Mouse (Mus musculus) kidney, adult 2 months (tissue): ENCODE measurements around the gene Olfr1126. TPM values are rescaled to one million over a fixed set of nuclear protein-coding genes. Genes with fewer than 3 reads are reported as not detected.

ENCODE experiments used
- DNase-seq: peaks from one replicate; pipeline ENCODE4 v3.0.0; 2021
- H3K27ac ChIP-seq: fragments of 200-500 bp; 2 replicates; pipeline ENCODE4 v1.5.1; 2012; ENCODE audit warnings: low read depth, low read length, control low read depth, inconsistent platforms; ENCODE audit not compliant: insufficient read depth
- H3K27me3 ChIP-seq: fragments of 200-500 bp; replicated peaks from 2 replicates; pipeline ENCODE4 v1.6.1; 2012; ENCODE audit warnings: mild to moderate bottlenecking, moderate library complexity, low read length, inconsistent platforms; ENCODE audit not compliant: control insufficient read depth, insufficient read depth
- H3K36me3 ChIP-seq: fragments of 200-500 bp; 2 replicates; pipeline ENCODE4 v1.6.1; 2012; ENCODE audit warnings: mild to moderate bottlenecking, moderate library complexity, low read length, inconsistent platforms; ENCODE audit not compliant: control insufficient read depth, insufficient read depth
- H3K4me1 ChIP-seq: fragments of 200-500 bp; 2 replicates; pipeline ENCODE4 v1.6.1; 2011; ENCODE audit warnings: low read length; ENCODE audit not compliant: control insufficient read depth, insufficient read depth
- H3K4me3 ChIP-seq: fragments of 200-500 bp; 2 replicates; pipeline ENCODE4 v1.5.1; 2011; ENCODE audit warnings: mild to moderate bottlenecking, low read depth, low read length, control low read depth; ENCODE audit not compliant: insufficient read depth
- CTCF ChIP-seq: fragments of 200-500 bp; conservative IDR thresholded peaks from 2 replicates; pipeline ENCODE4 v1.5.1; 2011; ENCODE audit warnings: low read depth, mild to moderate bottlenecking, control low read depth, low read length, moderate library complexity, mixed read lengths; ENCODE audit not compliant: insufficient read depth, insufficient read length
- POLR2A ChIP-seq: fragments of 200-500 bp; IDR thresholded peaks from one replicate; pipeline ENCODE4 v1.6.1; 2011; ENCODE audit warnings: low read depth, low read length, control low read depth
- WGBS: fragments of 180-500 bp; shearing (Covaris S2); methylation state at CpG from one replicate; pipeline ENCODE4 v1.1.7; 2018; 5-methylcytosine and 5-hydroxymethylcytosine counted together
- polyA plus RNA-seq: library from polyadenylated mRNA; depleted of rRNA; stranded (reverse); fragments of >200 nt; gene quantifications from 2 replicates; pipeline ENCODE4 v1.2.3, GENCODE M21; 2012; rRNA removed

The Olfr1126 gene
- not detected in 2 replicates for polyA plus RNA-seq

DNA sequence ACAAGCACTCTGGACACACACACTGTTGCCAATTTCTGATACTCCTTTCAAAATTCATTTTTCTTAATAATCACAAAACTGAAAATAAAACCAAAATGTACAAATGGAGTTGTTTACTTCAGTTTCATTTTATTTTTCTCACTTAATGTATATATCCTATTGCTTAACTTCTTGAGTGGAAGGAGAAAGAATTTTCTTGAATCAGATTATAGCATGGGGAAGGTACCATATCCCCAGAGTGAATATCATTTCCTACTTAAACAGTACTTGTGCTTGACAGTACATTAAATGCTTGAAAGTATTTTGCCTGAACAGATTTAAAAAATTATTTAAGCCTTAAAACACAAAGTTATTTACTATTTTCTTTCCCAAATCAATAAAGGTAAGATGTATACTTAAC, at the start of gene Olfr1126:
Gene Olfr1126, plus strand, starts transcription at position 301 of the 400 bp plus-strand sequence.
- no peak for DNase-seq
- TF ChIP-seq POLR2A (no peak), CTCF (no peak)
- no peaks in the 10 kb centered on the region for H3K36me3 ChIP-seq
- H3K27ac ChIP-seq, result no peak within 1 kb of the TSS
- H3K4me3 ChIP-seq, result no peak within 1 kb of the TSS
- no peaks in the 10 kb centered on the region for H3K4me1 ChIP-seq
- H3K27me3 ChIP-seq, result no peaks in the 10 kb centered on the region

DNA sequence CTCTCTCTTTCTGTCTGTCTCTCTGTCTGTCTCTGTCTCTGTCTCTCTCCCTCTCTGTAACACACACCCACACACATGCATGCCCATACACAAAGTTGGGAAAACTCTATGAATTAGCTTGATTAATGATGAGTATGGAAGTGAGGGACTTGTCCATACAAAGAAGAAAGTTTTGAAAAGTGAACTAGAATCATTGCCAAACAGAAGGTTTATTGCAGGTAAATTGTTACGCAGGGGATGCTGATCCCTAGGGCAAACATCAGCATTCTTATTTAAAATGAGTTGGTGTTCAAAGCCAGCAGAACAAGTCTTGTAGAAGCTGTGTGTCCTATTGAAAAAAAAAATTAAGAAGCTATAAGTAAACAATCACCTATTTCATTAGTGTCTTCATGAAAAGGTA, 37.4 kb upstream of the Olfr1126 start, which contains the start of gene Olfr1123:
Gene Olfr1123, plus strand, starts transcription at position 301 of the 400 bp plus-strand sequence.
- no peaks in the 10 kb centered on the region for H3K27me3 ChIP-seq
- no peaks in the 10 kb centered on the region for H3K4me1 ChIP-seq
- no peak within 1 kb of the TSS for H3K27ac ChIP-seq
- no peak for TF ChIP-seq CTCF
- no peak for TF ChIP-seq POLR2A
- no peak within 1 kb of the TSS for H3K4me3 ChIP-seq
- WGBS, result 86% methylated on average over 1 of the region's 1 CpGs
- no peak for DNase-seq
- no peaks in the 10 kb centered on the region for H3K36me3 ChIP-seq

DNA sequence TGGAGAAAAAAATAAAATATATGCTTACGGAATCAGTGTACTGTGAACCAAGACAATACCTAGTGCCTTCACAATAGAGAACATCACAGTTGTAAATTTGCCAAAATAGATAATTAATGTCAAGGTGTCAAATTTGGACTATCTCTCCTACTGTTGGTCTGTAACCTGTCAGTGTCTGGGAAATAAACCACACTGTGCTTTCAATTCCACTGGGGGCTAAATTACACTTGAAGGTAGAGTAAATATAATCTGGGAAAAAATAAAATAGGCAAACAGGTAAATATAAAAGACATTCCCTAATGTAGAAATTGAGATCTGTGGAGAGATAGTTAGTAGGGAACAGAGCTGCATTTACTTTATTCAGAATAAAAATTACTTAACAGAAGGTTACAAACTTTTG, 23.8 kb upstream of the Olfr1126 start, which contains the start of gene Olfr1124:
Gene Olfr1124, plus strand, starts transcription at position 301 of the 400 bp plus-strand sequence.
- H3K27me3 ChIP-seq, result no peaks in the 10 kb centered on the region
- no peak within 1 kb of the TSS for H3K27ac ChIP-seq
- H3K36me3 ChIP-seq, result no peaks in the 10 kb centered on the region
- H3K4me3 ChIP-seq, result no peak within 1 kb of the TSS
- TF ChIP-seq POLR2A (no peak), CTCF (no peak)
- WGBS, result 86% methylated on average over 1 of the region's 1 CpGs
- no peak for DNase-seq
- no peaks in the 10 kb centered on the region for H3K4me1 ChIP-seq

DNA sequence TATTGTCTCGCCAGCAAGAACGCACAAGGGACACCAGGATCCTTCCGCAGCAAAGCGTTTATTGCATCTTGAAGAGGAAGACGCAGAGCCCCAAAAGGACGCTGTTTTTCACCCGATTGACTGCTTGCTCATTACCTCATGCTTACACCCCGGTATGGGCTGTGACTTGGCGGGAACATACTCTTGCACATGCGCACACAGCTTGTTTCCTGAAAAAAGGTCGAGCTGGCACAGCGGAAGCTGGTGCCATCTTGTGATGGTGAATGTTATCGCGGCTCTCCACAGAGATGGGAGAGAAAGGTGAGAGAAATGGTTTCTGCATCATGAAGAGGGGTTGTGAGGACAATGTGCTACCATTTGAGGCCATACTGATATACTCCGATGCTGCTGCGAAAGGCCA, 16.0 kb upstream of the Olfr1126 start:
- WGBS, result 90% methylated on average over 16 of the region's 16 CpGs
- H3K27me3 ChIP-seq, result no peaks in the 10 kb centered on the region
- H3K4me1 ChIP-seq, result no peaks in the 10 kb centered on the region
- TF ChIP-seq CTCF, result no peak
- H3K36me3 ChIP-seq, result no peaks in the 10 kb centered on the region
- DNase-seq, result no peak
- no peak overlapping the region for H3K27ac ChIP-seq
- H3K4me3 ChIP-seq, result no peak overlapping the region

DNA sequence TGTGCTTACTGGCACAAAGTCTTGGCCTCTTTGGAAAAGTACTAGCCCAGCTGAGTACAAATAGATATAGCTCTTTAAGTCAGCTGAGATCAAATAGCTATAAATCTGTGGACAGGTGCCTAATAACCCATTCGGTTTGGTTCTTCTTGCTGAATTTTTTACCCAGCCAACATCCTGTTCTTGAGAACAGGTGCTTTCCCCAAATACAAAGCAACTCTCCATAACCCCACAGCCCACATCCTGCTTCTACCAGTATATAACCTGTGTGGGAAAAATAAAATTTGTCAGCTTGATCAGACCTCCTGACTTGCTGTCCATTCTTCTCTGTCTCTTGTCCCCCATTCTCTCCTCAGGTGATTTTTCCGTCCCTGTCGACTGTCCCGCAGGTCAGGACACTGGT, 8.0 kb downstream of the Olfr1126 start:
- Histone ChIP-seq H3K4me1 (no peaks in the 10 kb centered on the region), H3K36me3 (no peaks in the 10 kb centered on the region), H3K27ac (no peak overlapping the region), H3K4me3 (no peak overlapping the region), H3K27me3 (no peaks in the 10 kb centered on the region)
- TF ChIP-seq CTCF (no peak), POLR2A (no peak)
- WGBS, result 87% methylated on average over 4 of the region's 4 CpGs
- no peak for DNase-seq

DNA sequence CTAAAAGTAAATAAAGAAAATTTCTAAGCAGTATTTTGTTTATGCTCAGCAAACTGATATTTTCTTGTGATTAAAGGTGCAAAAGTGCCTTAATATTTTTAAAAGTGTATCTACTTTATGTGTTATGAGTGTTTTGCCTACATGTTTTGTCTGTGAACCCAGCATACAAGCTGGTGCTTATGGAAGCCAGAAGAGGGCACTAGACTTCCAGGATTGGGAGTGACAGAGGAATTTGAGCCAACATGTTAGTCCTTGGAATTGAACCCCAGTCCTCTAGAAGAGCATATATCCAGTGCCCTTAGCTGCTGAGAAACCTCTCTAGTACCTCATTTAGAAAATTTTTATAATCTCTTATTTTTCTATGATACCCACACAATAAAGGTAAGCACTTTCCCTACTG, 26.4 kb downstream of the Olfr1126 start:
- no peaks in the 10 kb centered on the region for H3K4me1 ChIP-seq
- DNase-seq, result no peak

DNA sequence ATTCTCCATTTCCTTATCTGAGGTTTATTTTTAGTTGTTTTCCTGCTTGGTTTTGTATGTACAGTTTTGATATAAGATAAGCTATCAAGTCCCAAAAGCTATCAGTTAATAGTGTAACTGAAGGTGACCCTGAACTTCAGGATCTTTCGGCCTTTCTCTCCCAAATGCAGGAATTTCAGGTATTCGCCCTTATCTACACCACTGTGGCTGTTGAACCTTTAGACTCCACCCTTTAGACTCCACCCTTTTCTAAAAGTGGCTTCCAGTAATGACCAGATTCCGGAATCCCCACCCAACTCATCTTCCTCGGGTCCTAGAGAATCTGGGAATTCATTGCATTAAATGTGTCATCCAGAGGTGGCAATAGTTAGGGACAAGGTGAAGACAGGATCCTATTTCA, 27.4 kb downstream of the Olfr1126 start:
- no peaks in the 10 kb centered on the region for H3K4me1 ChIP-seq
- no peak for DNase-seq
- TF ChIP-seq CTCF, result no peak
- no peak for TF ChIP-seq POLR2A
- 84% methylated on average over 4 of the region's 4 CpGs for WGBS
- H3K4me3 ChIP-seq, result no peak overlapping the region
- H3K36me3 ChIP-seq, result no peaks in the 10 kb centered on the region
- H3K27me3 ChIP-seq, result no peaks in the 10 kb centered on the region
- H3K27ac ChIP-seq, result no peak overlapping the region

More for the DNA sequence above, 26.4 kb downstream of the Olfr1126 start:
- peak; percentile 30; the same call in 1 of the 2 replicates for TF ChIP-seq CTCF
- TF ChIP-seq POLR2A, result no peak
- Histone ChIP-seq H3K36me3 (no peaks in the 10 kb centered on the region), H3K27ac (no peak overlapping the region), H3K4me3 (no peak overlapping the region), H3K27me3 (no peaks in the 10 kb centered on the region)
